15 mouse cellular contexts compared by ENCODE assay signal in genomic region chr6:134211458-134211776, GRCm38 (mm10).
DNase-seq lines count a peak whose midpoint lies in the region; TF ChIP-seq lines count a peak whose summit lies in the region.
"Had no signal": no experiment of that assay in that cellular context is flagged by ENCODE, and none has a peak within 500 bp of the region (broad histone marks: within the 10 kb centered on the region; RNA-seq: fewer than 3 reads in every experiment).

No protein-coding gene starts in this region.

- H3K9ac ChIP-seq in heart, adult 2 months (ENCODE audit: low read depth, low read length), result no peak overlapping the region
- H3K9ac ChIP-seq: hindbrain, embryonic 15.5 days; neural tube, embryonic 12.5 days had no signal

- peaks cover 19% of the 10 kb centered on the region for H3K4me1 ChIP-seq in heart, adult 2 months (ENCODE audit: control insufficient read depth, insufficient read depth, low read length)

- WGBS in heart, adult 2 months, result 52% methylated on average over 9 of the region's 9 CpGs

- no peaks in the 10 kb centered on the region; the same call in 1 of the 2 replicates for H3K36me3 ChIP-seq in heart, adult 2 months (ENCODE audit: control insufficient read depth, insufficient read depth, low read length)
- H3K36me3 ChIP-seq: hindbrain, embryonic 15.5 days; neural tube, embryonic 12.5 days had no signal

- DNase-seq in adrenal gland, adult 2 months, result peak; percentile 77
- DNase-seq in adrenal gland, adult 18-20 months (ENCODE audit: low spot score in 2 of 2), result no peak
- DNase-seq in layer of hippocampus, adult 9-11 months, result peak; percentile 44
- no peak for DNase-seq in layer of hippocampus, postnatal 25 days (ENCODE audit: extremely low spot score in 1 of 2, low spot score in 1 of 2)
- peak in 1 of 2 experiments; percentile 49 for DNase-seq in heart, adult 2 months
- DNase-seq in heart, postnatal 14 days, result peak; percentile 43 to 44
- DNase-seq in ovary, postnatal 36 days (ENCODE audit: low spot score), result no peak
- no peak for DNase-seq in kidney, adult 11 months
- DNase-seq: cerebellum, adult 2 months; layer of hippocampus, postnatal 36 days; liver; spleen, adult 18-20 months had no signal

- H3K27ac ChIP-seq in heart, adult 2 months, result no peak overlapping the region
- H3K27ac ChIP-seq: hindbrain, embryonic 15.5 days; macrophage; neural tube, embryonic 12.5 days had no signal

- H3K4me3 ChIP-seq in heart, adult 2 months, result no peak overlapping the region
- H3K4me3 ChIP-seq: hindbrain, embryonic 15.5 days; neural tube, embryonic 12.5 days had no signal

- no peaks in the 10 kb centered on the region for H3K27me3 ChIP-seq in heart, adult 2 months (ENCODE audit: control insufficient read depth, insufficient read depth, low read length)
- H3K27me3 ChIP-seq: hindbrain, embryonic 15.5 days; neural tube, embryonic 12.5 days had no signal

- TF ChIP-seq CTCF in heart, adult 2 months (IDR thresholded peaks at IDR 0.05), result peak; percentile 39

- TF ChIP-seq POLR2A in heart, adult 2 months (IDR thresholded peaks at IDR 0.05; ENCODE audit: insufficient read depth, low read depth, low read length), result no peak

- intact Hi-C loops in heart, adult 2 months (cut with DNase I), result no loop called here
- intact Hi-C loops in heart, postnatal 14 days (cut with DNase I), result no loop called here

- no peaks in the 10 kb centered on the region for H3K79me2 ChIP-seq in heart, adult 2 months (replicated peaks; ENCODE audit: control insufficient read depth, insufficient read depth, low read length)

- 0 out of 2 replicates have a peak, but pooled peaks have one; percentile 36 for TF ChIP-seq EP300 in heart, adult 2 months (IDR thresholded peaks at IDR 0.05; ENCODE audit: insufficient read depth, low read depth, low read length)

Comparison
In these comparisons a context has a peak if more than half of its experiments do, and no peak if none do; other contexts are left out.
1. DNase-seq: peak in adrenal gland, adult 2 months (single experiment), layer of hippocampus, adult 9-11 months (single experiment) and heart, postnatal 14 days (2 of 2); none in adrenal gland, adult 18-20 months (0 of 2), layer of hippocampus, postnatal 25 days (0 of 2), ovary, postnatal 36 days (single experiment) and kidney, adult 11 months (single experiment).